Mouse (Mus musculus) ES-E14 (cell line): ENCODE measurements around the gene Celf5.

Experiments
- MAFK ChIP-seq: IDR thresholded peaks from 2 replicates; pipeline ENCODE4 v1.6.1; 2014; ENCODE audit warnings: mild to moderate bottlenecking, low read depth, low read length, inconsistent platforms; ENCODE audit not compliant: insufficient read depth
- ZC3H11A ChIP-seq: IDR thresholded peaks from 2 replicates; pipeline ENCODE4 v1.6.1; 2012; ENCODE audit warnings: low read depth, mild to moderate bottlenecking, inconsistent platforms, low read length, borderline replicate concordance
- ZNF384 ChIP-seq: IDR thresholded peaks from 2 replicates; pipeline ENCODE4 v1.6.1; 2012; ENCODE audit warnings: low read depth, low read length, inconsistent platforms

DNA sequence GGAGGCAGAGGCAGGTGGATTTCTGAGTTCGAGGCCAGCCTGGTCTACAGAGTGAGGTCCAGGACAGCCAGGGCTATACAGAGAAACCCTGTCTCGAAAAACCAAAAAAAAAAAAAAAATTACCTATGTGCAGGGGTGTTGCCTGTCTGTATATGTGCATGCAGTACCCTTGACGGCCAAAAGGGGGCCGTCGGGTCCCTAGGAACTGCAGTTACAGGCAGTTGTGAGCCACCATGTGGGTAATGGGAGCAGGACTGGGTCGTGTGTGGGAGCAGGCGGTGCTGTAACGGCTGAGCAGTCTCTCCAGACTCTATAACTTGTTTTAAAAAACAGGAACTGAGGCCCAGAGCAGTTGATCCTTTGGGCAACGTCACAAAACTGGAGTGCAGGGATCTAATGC lies 1.5 kb upstream of the Celf5 start:
- TF ChIP-seq MAFK: no peak
- TF ChIP-seq ZNF384: peak; percentile 93
- TF ChIP-seq ZC3H11A: no peak
